ENCODE assay signal across 7 mouse cellular contexts in the genomic region with DNA sequence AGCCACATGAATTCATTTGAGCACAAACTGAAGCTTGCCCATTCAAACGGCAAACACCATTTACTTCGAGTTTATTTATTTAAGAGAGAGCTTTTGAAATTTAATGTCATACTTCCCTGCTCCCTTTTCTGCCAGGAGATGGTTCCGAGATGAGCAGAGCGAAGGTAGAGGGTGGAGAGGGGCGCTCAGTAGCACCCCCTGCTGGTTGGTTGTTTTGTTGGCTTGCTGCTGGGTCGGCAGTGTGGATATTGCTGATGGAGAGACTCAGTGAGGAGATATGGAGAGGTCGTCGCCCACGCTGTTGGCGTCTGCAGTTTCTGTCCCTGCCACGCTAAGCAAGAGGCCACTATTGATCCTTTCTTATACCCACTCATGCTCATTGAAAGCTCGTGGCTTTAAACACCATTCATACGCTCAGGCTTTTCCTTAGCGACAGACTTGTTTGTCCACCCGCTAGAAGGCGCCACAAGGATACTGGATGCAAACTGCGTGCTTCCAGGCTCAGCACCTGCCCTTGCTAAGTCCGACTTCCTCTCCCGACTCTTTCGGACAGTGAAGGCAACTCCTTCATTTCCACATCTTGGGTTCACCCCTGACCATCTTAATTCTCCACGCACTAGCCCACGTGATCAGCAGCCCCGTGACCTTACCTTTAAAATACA.
A peak's percentile ranks its signal among the peaks of the same experiment; 100 is the strongest.
DNase-seq lines count a peak whose midpoint lies in the region; ATAC-seq and TF ChIP-seq lines count a peak whose summit lies in the region.

No protein-coding gene starts in this region.

- 5% methylated on average over 23 of the region's 23 CpGs for WGBS in intestine, postnatal 0 days
- WGBS in midbrain, embryonic 10.5 days: 6% methylated on average over 23 of the region's 23 CpGs

- H3K4me1 ChIP-seq in intestine, postnatal 0 days (replicated peaks; ENCODE audit: control insufficient read depth, insufficient read depth, low read length): no peaks in the 10 kb centered on the region
- peaks cover 16% of the 10 kb centered on the region for H3K4me1 ChIP-seq in midbrain, embryonic 10.5 days

- no peaks in the 10 kb centered on the region for H3K36me3 ChIP-seq in intestine, postnatal 0 days (ENCODE audit: control insufficient read depth, insufficient read depth)
- H3K36me3 ChIP-seq in midbrain, embryonic 10.5 days: no peaks in the 10 kb centered on the region

- no peaks in the 10 kb centered on the region for H3K27me3 ChIP-seq in intestine, postnatal 0 days (replicated peaks; ENCODE audit: control insufficient read depth, insufficient read depth, low read length)
- H3K27me3 ChIP-seq in midbrain, embryonic 10.5 days (ENCODE audit: low read depth, poor library complexity, severe bottlenecking): peaks cover 47% of the 10 kb centered on the region

- intact Hi-C loops in gastrocnemius, postnatal 36 days (cut with DNase I): no loop called here
- intact Hi-C loops in left cerebral cortex, postnatal 4 days (cut with DNase I): loop anchor here (10.0 kb wide), 1 partner anchor 193 kb away; no protein-coding TSS in a partner anchor

- H3K27ac ChIP-seq in intestine, postnatal 0 days (ENCODE audit: low read depth, low read length): no peak overlapping the region
- H3K27ac ChIP-seq in midbrain, embryonic 10.5 days (replicated peaks): peak overlapping the region; percentile 82

- H3K9me3 ChIP-seq in intestine, postnatal 0 days (ENCODE audit: control insufficient read depth): no peaks in the 10 kb centered on the region
- H3K9me3 ChIP-seq in midbrain, embryonic 10.5 days (replicated peaks): no peaks in the 10 kb centered on the region

- TF ChIP-seq CTCF in intestine, postnatal 0 days (IDR thresholded peaks at IDR 0.05; ENCODE audit: low read depth): peak; percentile 90

- peak; percentile 56 for DNase-seq in adrenal gland, adult 8-10 months
- peak; percentile 54 for DNase-seq in embryo, embryonic 11.5 days (ENCODE audit: low read depth, low spot score)
- DNase-seq in gastrocnemius, postnatal 36 days: peak; percentile 42 to 65
- DNase-seq in left cerebral cortex, postnatal 4 days: peak; percentile 84
- DNase-seq in midbrain, embryonic 10.5 days (ENCODE audit: low spot score): peak; percentile 86
- peak; percentile 83 for DNase-seq in right cerebral cortex, postnatal 4 days

- 0 out of 2 replicates have a peak, but pooled peaks have one; percentile 28 for ATAC-seq in intestine, postnatal 0 days

- H3K9ac ChIP-seq in intestine, postnatal 0 days (ENCODE audit: low read depth, low read length): peak overlapping the region; percentile 11; the same call in 1 of the 2 replicates

- peak overlapping the region; percentile 31 for H3K4me3 ChIP-seq in intestine, postnatal 0 days (ENCODE audit: low read depth, low read length)
- peak overlapping the region; percentile 46 for H3K4me3 ChIP-seq in midbrain, embryonic 10.5 days

- peak overlapping the region; percentile 55 for H3K4me2 ChIP-seq in intestine, postnatal 0 days (replicated peaks; ENCODE audit: low read depth)
